Mouse (Mus musculus) CD4-positive naive resting alpha-beta T cell, adult 76 days (primary cell): ENCODE measurements around the gene Casp3. TPM values are rescaled to one million over a fixed set of nuclear protein-coding genes. Genes with fewer than 3 reads are reported as not detected.

ENCODE experiments used
- total RNA-seq: library from RNA; stranded (reverse); gene quantifications from one replicate; pipeline ENCODE4 v1.2.4, GENCODE M21; 2023

Gene Casp3
- total RNA-seq = 12.6 TPM

GRCm38 (mm10) chr8:46616879-46617689, at the start of gene Casp3, which contains the start of gene Primpol:
Casp3 (plus strand) TSS chr8:46617291.
Primpol (minus strand) TSS chr8:46617212.

Other genes starting within 250 kb of the Casp3 start
- gene Acsl1, start 146.3 kb upstream of the Casp3 start, total RNA-seq = 17.8 TPM
- gene Cenpu, start 65.3 kb upstream of the Casp3 start, total RNA-seq = 2.8 TPM
- 20.6 TPM for gene Primpol, start 79 bp upstream of the Casp3 start, total RNA-seq
- 171 TPM for gene Irf2, start 122.4 kb downstream of the Casp3 start, total RNA-seq